Mouse (Mus musculus) brain, embryonic 14.5 days (tissue): ENCODE results near the gene Spi1.

ENCODE experiments used
- CTCF ChIP-seq: fragments of 200-500 bp; IDR thresholded peaks from 2 replicates; pipeline ENCODE4 v1.5.1; 2012; ENCODE audit warnings: inconsistent platforms, mild to moderate bottlenecking, moderate library complexity, borderline replicate concordance; ENCODE audit not compliant: insufficient read depth, insufficient read length; ENCODE audit errors: extremely low read depth
- POLR2A ChIP-seq: fragments of 200-500 bp; IDR thresholded peaks from 2 replicates; pipeline ENCODE4 v1.6.1; 2012; ENCODE audit warnings: mild to moderate bottlenecking, inconsistent platforms, borderline replicate concordance; ENCODE audit not compliant: poor library complexity, insufficient read depth, insufficient read length, severe bottlenecking; ENCODE audit errors: extremely low read depth

DNA sequence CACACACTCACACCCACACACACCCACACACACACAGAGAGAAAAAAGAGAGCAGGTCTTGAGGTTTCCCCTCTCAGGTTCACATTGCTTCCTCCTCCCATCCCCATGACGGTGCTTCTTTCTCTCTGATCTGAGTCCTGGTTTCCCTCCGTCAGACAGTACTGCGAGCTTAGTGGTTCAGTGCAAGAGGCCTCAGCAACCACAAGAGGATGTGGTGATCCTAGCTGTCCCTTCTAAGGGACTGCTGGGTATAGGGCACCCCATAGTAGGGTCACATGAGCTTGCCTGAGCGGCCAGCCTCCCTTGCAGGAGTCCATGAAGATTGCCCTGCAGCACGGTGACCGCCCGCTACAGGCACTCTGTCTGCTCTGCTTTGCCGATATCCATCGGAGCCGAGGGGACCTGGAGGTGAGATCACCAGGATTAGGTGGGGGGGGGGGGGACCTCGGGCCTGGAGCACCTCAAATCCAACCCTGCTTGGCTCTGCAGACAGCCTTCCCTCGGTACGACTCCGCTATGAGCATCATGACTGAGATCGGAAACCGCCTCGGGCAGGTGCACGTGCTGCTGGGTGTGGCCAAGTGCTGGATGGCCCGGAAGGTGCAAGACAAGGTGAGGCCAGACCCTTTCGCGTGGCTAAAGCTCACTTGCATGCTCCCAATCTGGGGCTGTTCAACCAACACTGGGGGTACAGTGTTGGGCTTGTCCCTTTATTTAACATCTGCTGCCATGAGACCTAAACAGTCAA is 39.4 kb upstream of the Spi1 start:
- TF ChIP-seq CTCF (no peak), POLR2A (no peak)
